Mouse (Mus musculus): ENCODE measurements around the gene Gm30083.

DNA sequence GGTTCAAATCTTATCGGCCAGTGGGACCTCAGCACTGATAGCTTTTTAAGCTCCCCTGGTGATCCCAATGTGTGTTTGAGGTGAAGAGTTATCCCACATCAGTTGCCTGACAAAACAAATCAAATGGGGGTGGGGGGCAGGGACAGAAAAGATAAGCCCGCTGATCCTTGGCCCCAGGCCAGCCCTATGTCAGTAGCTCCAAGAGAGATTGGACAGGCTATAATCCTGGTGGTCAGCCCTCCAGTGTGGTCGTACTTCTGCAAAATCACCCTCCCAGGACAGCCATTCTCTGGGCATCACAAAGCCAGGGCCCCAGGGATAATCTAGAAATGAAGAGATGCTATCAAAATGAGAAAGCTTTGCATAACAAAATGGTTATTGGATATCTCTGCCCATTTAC lies 56.1 kb downstream of the Gm30083 start:
- TF ChIP-seq CTCF (conservative IDR thresholded peaks at IDR 0.05; ENCODE audit: insufficient read depth, insufficient read length, low read depth, low read length): no peak
- TF ChIP-seq POLR2A (IDR thresholded peaks at IDR 0.05; ENCODE audit: low read depth, low read length): no peak

Measured in kidney, adult 2 months (tissue).